Mouse (Mus musculus): ENCODE data around the gene Col5a3. TPM values are rescaled to one million over a fixed set of nuclear protein-coding genes. Genes with fewer than 3 reads are reported as not detected.

Gene Col5a3
- total RNA-seq, 2 experiments from 2014 or later = 1.3 to 2.0 TPM

DNA sequence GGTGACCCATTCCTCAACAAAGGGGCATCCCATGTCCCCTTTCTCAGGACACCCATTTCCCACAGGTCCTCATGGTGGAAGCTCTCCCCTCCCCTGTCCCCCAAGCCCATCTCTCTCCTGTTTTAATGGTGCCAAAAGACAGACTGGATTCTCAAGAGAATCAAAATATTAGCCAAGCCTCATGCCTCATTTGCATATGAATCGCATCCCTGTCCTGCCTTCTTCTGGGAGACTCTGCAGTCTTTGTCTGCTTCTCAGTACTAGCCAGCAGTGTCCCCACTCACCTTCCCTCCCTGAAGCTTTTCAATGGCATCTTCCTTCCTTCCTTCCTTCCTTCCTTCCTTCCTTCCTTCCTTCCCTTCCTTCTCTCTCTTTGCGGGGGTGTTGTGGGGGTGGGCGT, 67.2 kb downstream of the Col5a3 start:
- no peak for DNase-seq

DNA sequence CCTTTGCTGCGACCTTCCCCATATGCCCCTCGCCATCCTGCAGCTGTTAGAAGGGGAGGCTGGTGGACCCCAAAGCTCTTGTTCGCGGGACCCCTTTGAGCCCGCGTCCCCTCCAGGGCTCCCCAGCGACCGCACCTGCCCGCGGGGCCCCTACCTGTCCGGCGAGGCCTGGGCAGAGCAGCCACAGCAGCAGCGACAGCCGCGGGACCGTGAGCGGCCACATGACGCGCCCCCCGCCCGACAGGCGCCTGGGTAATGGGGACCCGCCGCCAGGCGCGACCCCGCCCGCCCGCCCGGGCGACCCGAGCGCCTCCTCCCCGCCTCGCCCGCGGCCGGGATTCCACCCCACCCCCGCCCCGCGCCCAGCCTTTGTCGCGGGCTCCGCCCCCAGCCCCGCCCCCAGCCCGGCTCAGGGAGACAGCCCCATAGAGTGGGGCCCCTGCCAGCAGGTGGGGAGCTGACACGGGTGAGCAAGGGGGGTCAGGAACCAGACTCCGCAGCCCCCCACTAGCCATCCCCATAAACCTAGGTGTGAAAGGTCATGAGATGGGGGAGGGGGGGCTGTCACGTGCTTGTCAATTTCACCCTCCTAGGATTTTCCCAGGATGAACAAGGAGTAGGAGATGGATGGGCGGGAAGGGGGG, 68.7 kb downstream of the Col5a3 start, which contains the start of gene Olfm2:
Gene Olfm2, minus strand, starts transcription at position 333 of the 644 bp plus-strand sequence.
- no peak for DNase-seq

DNA sequence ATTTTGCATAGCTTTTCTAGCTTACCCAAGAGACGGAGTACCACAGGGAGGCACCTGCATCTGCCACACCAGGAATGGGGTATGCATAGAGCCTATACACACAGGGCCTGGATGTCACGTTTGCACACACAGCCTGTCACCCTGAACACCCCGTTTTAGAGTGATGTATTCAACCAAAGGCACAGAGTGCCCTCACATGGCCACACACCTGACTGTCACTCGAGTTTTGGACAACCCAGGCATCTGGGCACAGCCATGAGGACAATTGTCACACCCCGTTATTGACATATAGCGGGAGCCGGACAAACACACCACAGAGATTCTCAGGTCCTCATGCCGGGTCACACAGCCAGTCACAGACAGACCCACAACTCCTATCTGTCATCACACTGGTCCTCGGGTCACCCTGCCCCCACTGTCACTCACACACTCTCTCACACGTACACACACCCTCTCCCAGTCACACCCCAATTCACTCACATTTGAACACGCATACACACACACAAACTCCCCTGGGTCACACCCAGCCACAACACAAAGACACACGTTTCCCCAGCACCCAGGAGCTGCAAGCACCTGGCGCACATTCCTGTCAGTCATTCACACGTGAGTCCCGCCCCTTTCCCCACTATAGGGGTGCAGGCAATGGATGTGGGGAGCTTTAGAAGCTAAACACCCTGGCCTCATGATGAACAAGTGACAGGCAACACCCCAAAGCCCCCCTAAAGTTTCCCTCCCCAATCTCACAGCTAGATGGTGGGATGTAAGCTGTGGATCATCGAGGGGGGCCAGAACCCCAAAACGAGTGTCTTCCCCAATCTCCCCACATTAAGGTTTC, 69.5 kb downstream of the Col5a3 start:
- no peak for DNase-seq

DNA sequence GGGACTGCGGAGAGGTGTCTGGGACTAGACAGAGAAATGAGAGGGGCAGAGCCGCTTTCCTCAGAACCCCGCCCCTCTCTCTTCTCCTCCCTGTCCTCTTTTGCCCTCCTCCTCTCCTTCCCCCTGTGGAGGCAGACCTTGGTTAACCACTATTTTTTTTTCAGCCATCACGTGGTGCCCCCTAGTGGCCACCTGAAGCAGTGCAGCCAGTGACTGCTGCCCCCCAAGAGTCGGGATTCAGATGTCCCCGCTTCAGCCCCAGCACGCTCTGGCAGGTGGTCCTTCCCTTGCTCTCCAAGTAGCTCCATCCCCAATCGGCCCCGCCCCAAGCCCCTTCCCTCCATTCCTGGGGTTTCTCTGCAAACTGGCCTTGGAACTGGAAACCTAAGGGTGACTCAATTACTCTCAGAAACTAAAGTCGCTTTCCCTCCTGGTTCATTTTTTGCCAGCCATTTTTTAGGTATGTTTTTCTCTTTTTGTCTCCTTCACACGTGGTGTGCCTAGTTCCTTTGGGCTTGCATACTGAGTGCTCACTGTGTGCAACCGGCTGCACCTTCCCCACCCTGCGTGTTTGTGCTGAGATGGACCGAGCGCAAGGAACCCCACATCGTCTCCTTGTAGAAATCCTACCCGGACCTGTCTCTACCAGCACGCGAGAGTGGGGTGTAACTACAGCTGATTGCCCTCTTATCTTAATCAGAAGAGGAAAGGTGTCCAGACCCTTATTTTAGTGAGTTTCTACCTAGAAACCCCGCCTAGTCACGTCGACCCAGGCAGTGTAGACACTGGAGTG, 70.7 kb downstream of the Col5a3 start:
- peak in 1 of 2 experiments; percentile 36 for DNase-seq

DNA sequence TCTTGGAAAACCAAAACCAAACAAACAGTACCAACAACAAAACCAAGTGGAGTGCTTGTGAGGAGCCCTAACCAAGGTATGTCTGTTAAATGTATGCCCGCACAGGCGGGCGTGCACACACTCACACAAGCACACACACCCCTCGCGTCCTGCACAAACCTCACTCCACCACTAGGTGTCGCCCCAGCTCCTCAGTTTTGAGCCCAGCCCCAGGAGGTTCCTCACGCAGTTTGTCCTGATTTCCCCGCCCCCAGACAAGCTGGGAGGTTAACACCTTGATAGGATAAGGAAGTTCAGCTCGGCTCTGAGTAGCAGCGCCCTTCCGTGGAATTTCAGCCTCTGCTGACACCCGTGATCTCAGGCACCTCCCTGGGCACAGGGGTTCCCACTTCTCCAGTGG, 74.5 kb downstream of the Col5a3 start:
- DNase-seq = peak; percentile 78 to 82

DNA sequence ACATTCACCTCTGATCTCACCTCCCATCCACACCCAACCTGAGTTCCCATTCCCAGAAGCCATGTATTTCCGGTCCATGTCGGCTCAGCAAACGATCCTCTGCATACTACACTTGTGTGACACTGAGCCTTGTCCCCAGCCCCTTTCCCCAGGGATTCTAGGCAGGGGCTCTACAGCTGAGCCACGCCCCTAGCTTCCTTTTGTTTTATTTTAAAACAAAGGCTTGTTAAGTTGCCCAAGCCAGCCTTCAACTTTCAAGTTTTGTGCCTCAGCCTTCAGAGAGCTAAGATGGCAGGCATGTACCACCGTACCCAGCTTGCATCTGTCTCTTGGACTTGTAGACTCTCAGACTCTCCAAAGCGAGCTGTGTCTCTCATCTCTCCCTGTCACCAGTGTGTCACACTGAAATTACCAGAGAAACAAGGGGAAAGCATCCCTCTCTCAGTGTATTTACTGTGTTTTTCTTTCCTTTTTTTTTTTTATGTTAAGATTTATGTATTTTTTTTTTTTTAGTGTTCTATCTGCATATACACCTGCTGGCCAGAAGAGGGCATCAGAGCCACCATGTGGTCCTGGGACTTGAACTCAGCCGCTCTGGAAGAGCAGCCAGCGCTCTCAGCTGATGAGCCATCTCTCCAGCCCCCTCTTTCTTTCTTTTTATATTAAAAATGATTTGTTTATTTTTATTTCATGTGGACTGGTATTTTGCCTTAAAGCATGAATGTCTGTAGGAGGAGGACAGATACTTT, 76.4 kb downstream of the Col5a3 start:
- DNase-seq = no peak

DNA sequence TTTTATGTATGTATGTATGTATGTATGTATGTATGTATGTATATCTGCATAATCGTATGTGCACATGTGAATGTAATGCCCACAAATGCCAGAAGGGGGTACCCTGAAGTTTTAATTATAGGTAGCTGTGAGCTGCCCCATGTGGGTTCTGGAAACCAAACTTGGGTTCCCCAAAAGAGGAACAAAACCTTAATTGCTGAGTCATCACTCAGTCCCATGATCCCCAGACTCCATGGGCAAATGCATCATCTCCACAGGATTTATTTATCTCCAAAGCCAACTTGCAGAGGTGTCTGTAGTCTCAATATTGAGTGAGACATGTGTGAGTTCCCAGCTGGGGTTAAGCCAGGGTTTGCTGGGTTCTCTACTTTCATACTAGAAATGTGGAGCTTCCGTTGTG, 77.6 kb downstream of the Col5a3 start:
- no peak for DNase-seq

DNA sequence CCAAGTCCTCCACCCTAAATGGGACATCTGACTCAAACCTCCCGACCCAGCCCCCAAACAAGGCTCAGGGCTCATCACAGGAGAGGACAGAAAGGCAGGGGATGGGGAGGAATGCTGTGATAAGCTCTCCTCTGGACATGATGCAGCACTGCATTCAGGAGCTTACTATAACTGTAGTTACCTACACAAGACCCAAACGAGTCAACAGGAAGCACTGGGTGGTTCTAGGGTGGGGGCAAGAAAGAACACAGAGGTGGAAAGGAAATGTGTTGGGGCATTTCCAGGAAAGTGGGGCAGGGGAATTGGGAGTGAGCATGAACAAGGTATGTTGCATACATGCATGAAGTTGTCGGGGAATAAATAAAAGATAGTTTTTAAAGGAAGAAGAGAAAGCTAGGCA, 80.2 kb downstream of the Col5a3 start:
- no peak for DNase-seq

DNA sequence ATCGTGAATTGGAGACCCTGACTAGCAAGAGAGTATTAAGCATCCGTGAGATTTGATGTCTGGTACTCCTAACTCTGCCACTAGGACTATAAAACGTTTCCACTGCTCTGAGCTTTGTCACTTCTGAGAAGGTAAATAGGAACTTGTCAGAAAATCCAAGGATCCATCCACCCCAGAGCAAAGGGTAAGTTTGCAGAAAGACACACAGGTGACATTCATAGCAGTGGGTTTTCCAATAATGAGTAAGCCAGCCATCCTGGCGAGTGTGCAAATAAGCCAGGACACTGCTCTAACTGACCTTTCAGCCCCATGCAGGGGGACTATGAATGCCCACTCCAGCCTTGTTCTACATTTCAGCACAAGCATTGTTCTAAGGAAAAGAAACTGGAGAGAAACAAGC, 83.1 kb downstream of the Col5a3 start:
- no peak for DNase-seq

DNA sequence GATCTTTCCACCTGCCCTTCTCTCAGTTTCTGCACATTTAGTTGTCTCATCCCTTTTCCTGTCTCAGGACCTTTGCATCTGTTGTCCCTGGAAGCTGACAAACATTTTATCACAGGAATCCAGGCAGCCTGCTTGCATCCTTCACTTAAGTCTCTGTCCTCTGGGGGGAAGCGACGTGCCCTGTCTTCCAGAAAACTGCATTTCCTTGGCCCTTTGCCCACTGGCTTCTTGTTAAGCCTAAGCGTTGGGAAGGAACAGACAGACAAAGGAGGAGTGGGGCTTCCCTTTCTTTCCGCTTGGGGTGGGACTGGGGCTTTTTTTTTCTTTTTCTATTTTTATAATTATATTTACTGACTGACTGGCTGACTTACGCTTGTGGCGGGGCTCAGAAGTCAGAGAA, 85.4 kb downstream of the Col5a3 start:
- DNase-seq = no peak

DNA sequence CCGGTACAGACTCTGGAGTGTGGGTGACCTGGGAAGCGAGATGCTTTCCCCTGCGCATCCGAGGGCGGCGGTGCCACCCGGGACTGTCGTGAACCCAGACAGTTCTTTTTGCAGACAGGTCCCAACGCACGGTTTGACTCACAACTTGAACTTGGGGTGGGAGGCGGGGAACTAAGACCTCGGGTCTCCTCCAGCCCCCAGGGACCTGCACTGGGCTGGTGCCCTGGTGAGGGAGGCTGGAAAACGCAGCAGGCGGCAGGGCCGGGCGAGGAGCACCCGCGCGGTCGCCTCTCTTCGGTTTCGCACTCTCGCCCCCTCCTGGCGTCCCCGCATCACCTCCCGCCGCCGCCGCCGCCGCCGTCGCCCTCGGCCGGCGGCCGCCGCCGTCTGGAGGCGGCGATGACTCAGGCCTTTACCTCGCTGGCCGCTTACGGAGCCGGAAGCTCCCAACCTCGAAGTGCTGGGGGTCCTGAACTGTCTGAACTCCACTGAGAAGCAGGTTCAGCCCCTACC, 87.2 kb downstream of the Col5a3 start:
- peak in 1 of 2 experiments; percentile 22 for DNase-seq

DNA sequence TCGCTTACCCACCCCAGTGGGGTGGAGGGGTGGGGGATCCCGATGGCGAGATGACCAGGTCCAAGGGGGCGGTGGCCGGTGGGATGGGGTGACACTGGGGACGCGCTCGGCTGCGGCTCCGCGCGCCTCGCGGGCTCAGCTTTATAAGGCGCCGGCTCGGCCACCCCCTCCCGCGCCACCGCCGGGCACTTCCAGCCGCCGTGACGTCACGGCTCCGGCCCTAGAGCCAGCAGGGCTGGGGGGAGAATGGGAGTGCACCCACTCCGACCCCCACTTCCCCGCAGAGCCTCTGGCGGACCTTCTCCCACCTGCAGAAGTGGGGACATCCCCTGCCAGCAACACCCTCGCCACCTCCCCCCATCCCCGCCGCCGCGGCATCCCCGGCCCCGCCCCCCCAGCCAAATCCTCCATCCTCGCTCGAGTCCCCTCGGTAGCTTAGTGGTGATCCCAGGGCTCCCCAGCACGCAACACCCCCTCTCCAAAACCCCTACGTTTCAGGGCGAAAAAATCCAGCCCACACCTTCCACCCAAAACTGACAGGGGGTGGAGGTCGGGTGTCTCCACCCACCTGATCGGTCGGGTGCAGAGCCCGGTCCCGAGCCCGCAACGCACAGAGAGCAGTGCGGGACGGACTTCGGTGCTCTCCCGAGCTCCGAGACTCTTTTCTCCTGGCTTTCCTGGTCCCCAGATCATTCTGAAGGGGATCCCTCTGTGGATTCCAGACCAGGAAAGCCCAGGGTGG, 87.8 kb downstream of the Col5a3 start:
- DNase-seq = peak in 1 of 2 experiments; percentile 18

DNA sequence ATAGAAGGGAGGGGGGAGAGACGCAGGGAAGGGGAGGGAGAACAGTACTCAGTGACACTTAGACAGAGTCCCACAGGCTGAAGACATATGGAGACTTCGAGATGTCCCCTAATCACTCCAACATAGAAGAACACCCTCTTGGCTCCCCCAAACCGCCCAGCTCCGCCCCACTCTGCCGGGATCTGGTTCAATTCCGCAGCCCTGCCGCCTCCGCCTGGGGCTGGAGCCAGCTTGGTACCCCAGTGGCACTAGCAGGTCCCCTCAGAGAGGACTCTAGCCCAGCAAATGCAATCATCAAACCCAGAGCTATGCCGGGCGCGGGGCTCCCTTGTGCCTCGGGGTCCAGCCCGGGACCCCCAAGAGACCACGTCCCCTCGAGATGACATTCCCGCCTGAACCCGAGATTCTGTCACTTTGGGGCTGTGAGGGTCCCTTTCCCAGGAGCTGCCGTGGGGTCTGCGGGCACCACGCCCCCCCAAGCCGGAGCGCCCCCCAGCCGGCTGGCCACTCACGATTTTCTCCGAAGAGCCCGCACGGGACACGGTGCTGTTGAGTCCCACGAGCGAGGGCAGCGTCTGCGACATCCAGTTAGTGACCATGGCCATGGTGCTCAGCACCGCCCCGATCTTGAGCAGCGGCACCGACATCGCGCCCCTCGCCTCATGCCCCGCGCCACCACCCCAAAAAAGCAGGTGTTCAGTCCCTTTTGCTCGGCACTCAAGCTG, 88.6 kb downstream of the Col5a3 start:
- peak in 1 of 2 experiments; percentile 21 for DNase-seq

DNA sequence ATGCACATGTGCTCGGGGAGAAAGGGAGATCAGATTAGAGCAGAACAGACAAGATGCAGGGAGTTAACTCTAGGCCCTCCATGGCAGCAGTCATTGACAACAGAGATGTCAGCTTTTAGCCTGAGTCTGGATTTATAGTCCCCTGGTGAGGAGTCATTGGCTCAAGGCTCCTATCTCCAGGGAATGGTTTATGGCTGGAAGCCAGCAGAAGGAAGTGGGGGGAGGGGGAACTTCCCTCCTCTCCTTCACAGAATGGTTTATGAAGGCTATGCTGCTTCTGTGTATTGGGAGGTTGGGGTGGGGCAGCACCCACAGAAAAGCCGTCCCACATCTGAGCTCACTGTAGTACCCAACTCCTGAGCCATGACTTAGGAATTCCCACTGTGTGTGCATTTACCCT, 93.3 kb downstream of the Col5a3 start:
- DNase-seq = no peak

Other genes starting within 250 kb of the Col5a3 start
- gene Zfp846, start 233.8 kb downstream of the Col5a3 start, total RNA-seq (2021) = 10 to 100 TPM; 23.9 to 24.8 TPM
- gene Ubl5, start 172.2 kb downstream of the Col5a3 start, total RNA-seq (2021) = 100 to 1,000 TPM; 295 to 327 TPM
- gene Fbxl12, start 170.3 kb downstream of the Col5a3 start, total RNA-seq (2021) = 10 to 100 TPM; 19.6 to 22.6 TPM
- 10 to 100 TPM; 35.1 to 35.4 TPM for gene Pin1, start 163.0 kb downstream of the Col5a3 start, total RNA-seq (2021)
- 10 to 100 TPM; 36.1 to 39.1 TPM for gene Olfm2, start 68.7 kb downstream of the Col5a3 start, total RNA-seq (2021)
- not detected for gene Rdh8, start 3.4 kb upstream of the Col5a3 start, total RNA-seq (2021)
- 10 to 100 TPM; 68.4 to 69.6 TPM for gene A230050P20Rik, start 53.6 kb upstream of the Col5a3 start, total RNA-seq (2021)
- gene Angptl6, start 64.7 kb upstream of the Col5a3 start, total RNA-seq (2021) = 1 to 10 TPM; 9.8 to 9.9 TPM
- gene Ppan, start 73.1 kb upstream of the Col5a3 start, total RNA-seq (2021) = 10 to 100 TPM; 19.8 to 24.9 TPM
- 100 to 1,000 TPM; 120 to 127 TPM for gene Eif3g, start 83.6 kb upstream of the Col5a3 start, total RNA-seq (2021)
- gene Dnmt1, start 144.8 kb upstream of the Col5a3 start, total RNA-seq (2021) = 10 to 100 TPM; 34.0 to 35.1 TPM
- 1 to 10 TPM; 1.2 to 2.8 TPM for gene S1pr2, start 161.7 kb upstream of the Col5a3 start, total RNA-seq (2021)
- gene Mrpl4, start 187.7 kb upstream of the Col5a3 start, total RNA-seq (2021) = 10 to 100 TPM; 61.1 to 65.8 TPM
- 1 to 10 TPM; 1.9 to 3.6 TPM for gene Icam1, start 200.9 kb upstream of the Col5a3 start, total RNA-seq (2021)
- 1 to 10 TPM in 1 of 2 experiments, under 1 TPM in 1; 0.63 to 1.2 TPM for gene Icam4, start 214.3 kb upstream of the Col5a3 start, total RNA-seq (2021)
- gene Icam5, start 217.0 kb upstream of the Col5a3 start, total RNA-seq (2021) = 100 to 1,000 TPM; 360 to 373 TPM

Data from layer of hippocampus, postnatal 36 days (tissue).